Mouse (Mus musculus) megakaryocyte, embryonic 14.5 days (primary cell): ENCODE measurements around the gene Frmpd4.

Source experiments
- FLI1 ChIP-seq: IDR thresholded peaks from 2 replicates; pipeline ENCODE4 v1.6.1; 2012; ENCODE audit warnings: low read length, inconsistent platforms, mixed read lengths
- GATA1 ChIP-seq: IDR thresholded peaks from 3 replicates; pipeline ENCODE4 v1.6.1; 2012; ENCODE audit warnings: mixed read lengths, low read length, inconsistent platforms, borderline replicate concordance

GRCm38 (mm10) chrX:168403512-168403911 is 173.5 kb downstream of the Frmpd4 start:
- no peak for TF ChIP-seq GATA1
- TF ChIP-seq FLI1, result no peak
